Mouse (Mus musculus) liver, embryonic 13.5 days (tissue): Measurements from ENCODE around the gene Cryab. TPM values are rescaled to one million over a fixed set of nuclear protein-coding genes. Genes with fewer than 3 reads are reported as not detected.
A peak's percentile ranks its signal among the peaks of the same experiment; 100 is the strongest.

Experiments used
- ATAC-seq: fragments of 200-750 bp; cut with Nextera tagmentation; 2 replicates; pipeline ENCODE4 v1.8.0; 2017; ENCODE audit warnings: low read depth, mild to moderate bottlenecking, moderate number of reproducible peaks, moderate library complexity
- DNase-seq: peaks from one replicate; pipeline ENCODE4 v3.0.0; 2022
- H3K27ac ChIP-seq: fragments of 300-500 bp; sonication (generic); 2 replicates; pipeline ENCODE4 v1.5.1; 2015; ENCODE audit warnings: moderate library complexity, mild to moderate bottlenecking, inconsistent platforms
- H3K27me3 ChIP-seq: fragments of 300-500 bp; sonication (generic); 2 replicates; pipeline ENCODE4 v1.6.1; 2015; ENCODE audit warnings: mild to moderate bottlenecking, inconsistent platforms
- H3K36me3 ChIP-seq: fragments of 300-500 bp; sonication (generic); 2 replicates; pipeline ENCODE4 v1.6.1; 2015; ENCODE audit warnings: mild to moderate bottlenecking, inconsistent platforms
- H3K4me1 ChIP-seq: fragments of 300-500 bp; sonication (generic); replicated peaks from 2 replicates; pipeline ENCODE4 v1.6.1; 2015; ENCODE audit warnings: inconsistent platforms
- H3K4me2 ChIP-seq: fragments of 300-500 bp; sonication (generic); 2 replicates; pipeline ENCODE4 v1.6.1; 2015; ENCODE audit warnings: inconsistent platforms, mild to moderate bottlenecking, moderate library complexity
- H3K4me3 ChIP-seq: fragments of 300-500 bp; sonication (generic); replicated peaks from 2 replicates; pipeline ENCODE4 v1.5.1; 2015; ENCODE audit warnings: mild to moderate bottlenecking, inconsistent platforms
- H3K9ac ChIP-seq: fragments of 300-500 bp; sonication (generic); 2 replicates; pipeline ENCODE4 v1.6.1; 2015; ENCODE audit warnings: mild to moderate bottlenecking, inconsistent platforms
- H3K9me3 ChIP-seq: fragments of 300-500 bp; sonication (generic); replicated peaks from 2 replicates; pipeline ENCODE4 v1.6.1; 2016; ENCODE audit warnings: inconsistent platforms
- WGBS: fragments of 180-500 bp; shearing (Covaris S2); methylation state at CpG from one replicate; pipeline ENCODE4 v1.1.7; 2015; ENCODE audit not compliant: insufficient replicate concordance; 5-methylcytosine and 5-hydroxymethylcytosine counted together
- polyA plus RNA-seq: library from polyadenylated mRNA; unstranded; fragments of >200 nt; fragmentation: Nextera tagmentation; extraction: Ambion mirVana; gene quantifications from 2 replicates; pipeline ENCODE4 v1.2.1, GENCODE M21; 2015

Gene Cryab
- polyA plus RNA-seq, 1 experiment from 2014 or later, result 8.7 TPM

- Histone ChIP-seq H3K27me3 (no peaks in the 10 kb centered on the region), H3K4me1 (peaks cover 43% of the 10 kb centered on the region), H3K9ac (no peak overlapping the region), H3K27ac (peak overlapping the region; percentile 92; the same call in 1 of the 2 replicates), H3K4me3 (no peak overlapping the region), H3K36me3 (peaks cover 37% of the 10 kb centered on the region), H3K9me3 (no peaks in the 10 kb centered on the region), H3K4me2 (no peak overlapping the region)
- 39% methylated on average over 2 of the region's 2 CpGs for WGBS
- DNase-seq (peak; percentile 72), ATAC-seq (no peak)
Observed at GRCm38 (mm10) chr9:50800985-50801384, 49.9 kb downstream of the Cryab start.

GRCm38 (mm10) chr9:50803055-50803671 lies 52.0 kb downstream of the Cryab start:
- Histone ChIP-seq H3K4me2 (peak overlapping the region; percentile 48), H3K36me3 (peaks cover 53% of the 10 kb centered on the region), H3K9me3 (no peaks in the 10 kb centered on the region), H3K27me3 (no peaks in the 10 kb centered on the region), H3K9ac (peak overlapping the region; percentile 61), H3K4me1 (peaks cover 56% of the 10 kb centered on the region), H3K27ac (peak overlapping the region; percentile 92), H3K4me3 (no peak overlapping the region; the same call in 1 of the 2 replicates)
- WGBS, result 37% methylated on average over 7 of the region's 7 CpGs
- ATAC-seq (peak; percentile 99), DNase-seq (peak; percentile 82)

Other genes with a start within 250 kb of the Cryab start
- 41.6 and 43.4 TPM in 2 replicates for gene Pts, start 222.6 kb upstream of the Cryab start, polyA plus RNA-seq
- 5.7 and 5.9 TPM in 2 replicates for gene Il18, start 196.5 kb upstream of the Cryab start, polyA plus RNA-seq
- gene Bco2, start 196.1 kb upstream of the Cryab start, polyA plus RNA-seq, result 0.24 and 0.37 TPM in 2 replicates
- not detected in 2 replicates for gene Tex12, start 190.0 kb upstream of the Cryab start, polyA plus RNA-seq
- 350 and 370 TPM in 2 replicates for gene Sdhd, start 147.5 kb upstream of the Cryab start, polyA plus RNA-seq
- gene Timm8b, start 147.4 kb upstream of the Cryab start, polyA plus RNA-seq, result 208 and 218 TPM in 2 replicates
- gene Pih1d2, start 134.0 kb upstream of the Cryab start, polyA plus RNA-seq, result 1.8 and 2.1 TPM in 2 replicates
- 10.4 and 11.6 TPM in 2 replicates for gene Nkapd1, start 133.9 kb upstream of the Cryab start, polyA plus RNA-seq
- 33.7 and 45.2 TPM in 2 replicates for gene Dlat, start 91.5 kb upstream of the Cryab start, polyA plus RNA-seq
- 0.70 and 0.93 TPM in 2 replicates for gene Dixdc1, start 11.8 kb upstream of the Cryab start, polyA plus RNA-seq
- 2.5 and 3.3 TPM in 2 replicates for gene 2310030G06Rik, start 4.8 kb upstream of the Cryab start, polyA plus RNA-seq
- 1.4 TPM in 2 replicates for gene Hspb2, start 1.0 kb downstream of the Cryab start, polyA plus RNA-seq
- 11.8 and 13.2 TPM in 2 replicates for gene Fdxacb1, start 16.9 kb downstream of the Cryab start, polyA plus RNA-seq
- gene Alg9, start 23.7 kb downstream of the Cryab start, polyA plus RNA-seq, result 15.9 and 17.5 TPM in 2 replicates
- gene 1110032A03Rik, start 24.2 kb downstream of the Cryab start, polyA plus RNA-seq, result 13.4 and 14.6 TPM in 2 replicates
- gene Ppp2r1b, start 94.0 kb downstream of the Cryab start, polyA plus RNA-seq, result 97.1 and 117 TPM in 2 replicates